Mouse (Mus musculus): ENCODE measurements around the gene Cntnap2.

Cntnap2 gene

DNA sequence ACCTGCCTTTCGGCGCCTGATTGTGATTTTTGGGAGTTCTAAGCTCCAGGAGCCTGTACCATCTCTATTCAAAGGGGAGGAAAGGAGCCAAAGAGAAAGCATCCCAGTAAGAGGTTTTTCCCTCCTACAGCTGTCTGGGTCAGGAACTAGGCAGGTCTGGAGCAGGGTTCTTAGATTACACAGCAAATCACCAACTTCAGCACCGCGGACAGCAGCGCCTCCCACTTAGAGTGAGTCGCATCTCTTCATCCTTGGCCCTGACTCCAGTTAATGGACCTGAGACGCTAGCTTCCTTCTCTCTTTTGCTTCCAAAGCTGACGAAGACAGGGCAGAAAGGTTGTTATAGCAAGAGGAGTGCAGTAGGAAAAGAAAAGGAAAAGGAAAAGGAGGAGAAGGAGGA lies at the start of gene Cntnap2:
Cntnap2 (plus strand) TSS at position 267 of the 400 bp plus-strand sequence.
- no peak for DNase-seq (ENCODE audit: low read depth, low spot score)

GRCm38 (mm10) chr6:45026011-45026682 lies 33.0 kb upstream of the Cntnap2 start:
- DNase-seq (ENCODE audit: low read depth, low spot score) = no peak

DNA sequence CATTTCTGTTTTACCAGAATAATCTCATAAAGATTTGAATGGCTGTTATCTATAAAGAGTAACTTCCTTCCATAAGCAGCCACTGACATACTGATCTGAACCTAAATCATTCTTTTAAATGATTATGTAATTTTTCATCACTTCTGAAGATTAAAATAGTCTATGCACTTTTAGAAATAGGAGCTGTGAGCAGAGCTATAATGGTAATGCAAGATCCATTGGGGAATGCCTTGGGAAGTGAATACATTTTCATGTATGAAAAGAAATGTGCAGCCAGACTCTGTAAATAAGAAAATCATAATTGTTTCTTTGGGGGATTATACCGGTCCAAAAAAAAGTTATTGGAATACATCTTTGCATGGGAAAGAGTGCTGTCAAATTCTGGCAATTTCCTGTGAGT lies 19.7 kb upstream of the Cntnap2 start:
- DNase-seq (ENCODE audit: low read depth, low spot score) = no peak

- DNase-seq (ENCODE audit: low read depth, low spot score) = no peak
Observed at GRCm38 (mm10) chr6:45059556-45060471, 657 bp downstream of the Cntnap2 start.

- DNase-seq (ENCODE audit: low read depth, low spot score) = no peak
Observed at GRCm38 (mm10) chr6:45062214-45062997, 3.2 kb downstream of the Cntnap2 start.

DNA sequence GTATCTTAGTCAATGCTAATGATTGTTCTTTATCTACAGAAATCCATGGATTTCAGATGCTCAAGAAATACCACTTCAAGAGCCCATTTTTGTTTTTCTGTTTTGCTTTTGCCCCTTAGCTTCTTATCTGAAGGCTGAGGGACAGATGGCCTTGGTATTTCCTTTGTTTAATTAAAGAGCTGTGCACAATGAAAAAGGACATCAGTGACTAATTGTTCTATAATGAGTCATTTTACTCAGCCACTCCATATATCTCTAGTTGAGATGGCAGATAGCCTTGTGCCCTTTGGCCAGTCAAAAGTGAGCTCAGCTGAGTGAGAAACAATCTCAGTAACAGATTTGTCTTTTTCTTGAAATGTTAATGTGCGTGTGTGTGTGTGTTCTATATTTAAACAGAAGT lies 29.1 kb downstream of the Cntnap2 start:
- DNase-seq (ENCODE audit: low read depth, low spot score) = no peak

DNA sequence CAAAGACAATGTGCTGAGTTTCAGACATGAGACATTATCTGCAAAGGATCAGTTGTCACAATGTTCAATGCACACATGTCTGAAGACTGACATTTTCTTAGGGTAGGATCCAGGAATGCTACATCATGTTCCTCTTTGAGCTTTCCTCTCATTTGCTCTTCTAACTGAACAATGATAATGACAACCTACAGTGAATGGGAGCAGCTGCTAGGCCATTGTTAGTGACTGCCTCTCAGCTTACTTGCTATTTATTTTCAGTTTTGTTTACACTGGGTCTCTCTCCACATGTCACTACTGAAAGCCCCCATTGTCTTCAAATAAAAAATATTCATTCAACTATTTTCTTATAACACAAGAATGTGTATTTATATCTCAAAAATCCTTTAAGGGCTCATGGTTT lies 54.5 kb downstream of the Cntnap2 start:
- DNase-seq (ENCODE audit: low read depth, low spot score) = no peak

DNA sequence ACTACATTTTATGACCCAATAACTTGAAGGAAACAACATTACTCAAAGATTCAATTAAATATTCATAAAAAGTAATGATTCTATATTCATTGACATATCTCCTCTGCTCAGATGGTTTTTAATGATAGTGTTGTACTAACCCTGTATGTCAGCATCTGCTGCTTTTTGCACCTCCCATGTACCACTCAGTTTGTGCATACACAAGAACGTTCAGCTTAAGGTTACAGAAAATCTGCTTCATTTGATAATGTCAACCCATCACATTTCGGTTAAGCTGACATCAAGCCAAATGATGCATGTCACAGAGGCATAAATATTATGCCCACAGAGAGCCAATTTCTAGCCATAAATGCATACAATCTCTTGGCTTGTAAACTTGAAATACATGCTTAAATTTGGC lies 85.7 kb downstream of the Cntnap2 start:
- DNase-seq (ENCODE audit: low read depth, low spot score) = no peak

DNA sequence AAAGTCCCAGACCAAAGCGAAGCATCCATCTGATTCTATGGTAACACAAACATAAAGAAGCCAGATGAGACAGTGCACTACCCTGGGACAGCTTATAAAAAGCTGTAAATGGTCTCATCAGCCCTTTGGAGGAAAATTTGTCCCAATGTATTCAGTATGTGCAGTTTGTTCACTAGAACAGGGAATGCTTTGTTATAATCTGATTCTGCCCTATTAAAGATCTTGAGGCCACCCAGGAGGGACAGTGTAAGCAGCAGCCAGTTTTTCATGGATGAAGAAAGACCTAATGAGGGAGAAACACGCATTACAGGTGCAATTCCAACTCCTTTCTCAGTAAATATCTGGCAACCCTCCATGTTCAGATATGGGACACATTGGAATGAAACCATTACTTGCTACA lies 145.9 kb downstream of the Cntnap2 start:
- DNase-seq (ENCODE audit: low read depth, low spot score) = no peak

DNA sequence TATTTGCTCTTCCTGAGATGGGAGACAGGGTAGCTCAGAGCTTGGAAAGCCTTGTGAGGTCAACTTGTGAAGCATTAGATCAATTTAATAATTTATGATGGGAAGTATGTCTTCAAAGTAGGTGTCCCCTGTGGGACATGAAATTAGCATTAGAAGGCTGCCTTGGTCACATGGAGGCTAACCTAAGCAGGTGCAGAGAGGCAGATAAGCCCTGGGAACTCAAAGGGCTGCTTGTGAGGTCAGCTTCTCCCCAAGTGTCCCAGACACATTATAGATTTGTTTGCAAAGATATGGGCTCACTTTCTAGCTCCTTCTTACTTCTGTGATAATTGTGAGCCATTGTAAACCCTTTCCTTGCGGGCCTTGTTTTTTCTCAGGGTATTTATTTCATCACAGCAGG lies 155.2 kb downstream of the Cntnap2 start:
- no peak for DNase-seq (ENCODE audit: low read depth, low spot score)

- DNase-seq (ENCODE audit: low read depth, low spot score) = no peak
Observed at GRCm38 (mm10) chr6:45229002-45229401, 169.8 kb downstream of the Cntnap2 start.

DNA sequence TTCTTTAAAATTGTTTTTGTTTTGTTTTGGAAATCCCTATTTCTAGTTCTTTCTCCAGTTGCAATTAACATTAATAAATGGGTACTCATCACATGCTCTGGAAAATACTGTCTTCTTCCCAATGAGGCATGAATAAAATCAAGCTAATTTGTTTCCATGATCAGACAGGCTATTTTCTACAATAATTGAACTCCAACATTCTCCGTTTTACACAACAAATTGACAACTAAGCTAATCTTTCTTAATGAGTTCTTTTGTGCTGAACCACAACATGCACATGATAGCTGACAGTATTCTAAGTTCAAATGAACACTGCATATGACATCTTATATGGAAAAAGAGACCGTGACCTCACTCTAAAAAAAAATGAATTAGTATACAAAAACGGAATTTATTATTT lies 173.4 kb downstream of the Cntnap2 start:
- no peak for DNase-seq (ENCODE audit: low read depth, low spot score)

DNA sequence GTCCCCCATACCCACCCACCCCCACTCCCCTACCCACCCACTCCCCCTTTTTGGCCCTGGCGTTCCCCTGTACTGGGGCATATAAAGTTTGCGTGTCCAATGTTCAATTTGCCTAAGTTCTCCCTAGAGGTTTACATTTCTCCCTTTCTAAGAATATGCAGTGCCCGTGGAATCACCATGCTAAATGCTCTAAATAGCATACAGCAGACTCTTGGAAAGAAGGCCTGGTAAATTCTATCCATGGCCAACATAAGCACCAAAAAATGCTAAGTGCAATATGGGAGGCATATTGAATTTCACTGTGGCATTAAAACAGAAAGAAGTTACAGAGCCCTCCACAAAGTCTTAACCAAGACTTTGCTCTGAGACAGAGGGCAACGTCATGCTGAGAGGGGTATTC lies 177.4 kb downstream of the Cntnap2 start:
- DNase-seq (ENCODE audit: low read depth, low spot score) = no peak

DNA sequence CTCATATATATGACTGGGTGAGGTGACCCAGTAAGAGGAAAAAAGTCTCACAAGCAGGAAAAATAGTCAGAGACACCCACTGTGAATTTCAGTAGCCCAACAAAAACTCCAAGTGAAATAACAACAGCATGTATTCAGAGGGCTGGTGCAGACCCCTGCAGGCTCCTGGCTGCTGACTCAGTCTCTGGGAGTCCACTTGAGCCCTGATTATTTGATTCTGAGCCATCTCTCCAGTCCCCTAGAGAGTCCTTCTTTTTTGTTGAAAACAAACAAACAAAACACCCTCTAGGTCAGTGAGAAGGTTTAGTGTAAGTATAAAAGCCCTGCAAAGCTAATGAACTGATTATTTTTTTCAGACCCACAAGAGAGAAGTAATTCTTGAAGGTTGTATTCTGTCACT lies 179.0 kb downstream of the Cntnap2 start:
- no peak for DNase-seq (ENCODE audit: low read depth, low spot score)

- no peak for DNase-seq (ENCODE audit: low read depth, low spot score)
Observed at GRCm38 (mm10) chr6:45241218-45241617, 182.1 kb downstream of the Cntnap2 start.

- DNase-seq (ENCODE audit: low read depth, low spot score) = no peak
Observed at GRCm38 (mm10) chr6:45244680-45245079, 185.5 kb downstream of the Cntnap2 start.

DNA sequence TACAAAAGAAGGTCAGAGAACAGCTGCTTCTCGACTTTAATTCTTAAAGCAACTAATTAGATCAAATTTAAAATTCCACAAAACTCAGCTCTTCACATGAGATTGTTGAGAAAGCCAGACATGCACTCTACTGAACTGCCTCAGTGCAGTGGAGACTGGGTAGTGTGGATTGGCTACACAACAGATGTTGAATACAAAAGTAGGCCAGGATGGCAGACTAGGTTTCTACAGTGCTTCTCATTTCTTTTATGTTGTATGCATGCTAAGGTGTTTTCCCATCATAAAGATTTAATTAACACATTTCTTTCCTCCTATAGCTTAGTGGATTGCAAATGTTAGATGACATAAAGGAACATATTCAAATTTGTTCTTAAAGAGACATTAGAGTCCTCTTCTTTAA lies 198.9 kb downstream of the Cntnap2 start:
- DNase-seq (ENCODE audit: low read depth, low spot score) = no peak

DNA sequence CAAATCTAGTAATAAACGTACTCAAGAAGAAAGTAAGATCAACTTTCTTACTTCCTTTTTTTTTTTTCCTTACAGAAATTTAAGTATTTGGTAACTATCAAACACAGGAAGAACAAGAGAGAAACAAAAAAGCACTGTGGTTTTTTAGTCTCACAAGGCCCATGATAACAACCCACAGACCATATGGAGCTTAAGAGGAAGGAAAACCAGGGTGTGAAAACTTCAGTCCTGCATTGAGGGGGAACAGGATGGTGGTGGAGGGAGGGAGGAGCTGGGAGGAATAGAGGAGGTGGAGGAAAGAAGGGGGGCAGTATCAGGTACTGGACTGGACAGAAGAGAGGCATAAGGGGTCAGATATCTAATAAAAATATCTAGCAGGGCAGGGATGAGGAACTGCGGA lies 212.4 kb downstream of the Cntnap2 start:
- no peak for DNase-seq (ENCODE audit: low read depth, low spot score)

DNA sequence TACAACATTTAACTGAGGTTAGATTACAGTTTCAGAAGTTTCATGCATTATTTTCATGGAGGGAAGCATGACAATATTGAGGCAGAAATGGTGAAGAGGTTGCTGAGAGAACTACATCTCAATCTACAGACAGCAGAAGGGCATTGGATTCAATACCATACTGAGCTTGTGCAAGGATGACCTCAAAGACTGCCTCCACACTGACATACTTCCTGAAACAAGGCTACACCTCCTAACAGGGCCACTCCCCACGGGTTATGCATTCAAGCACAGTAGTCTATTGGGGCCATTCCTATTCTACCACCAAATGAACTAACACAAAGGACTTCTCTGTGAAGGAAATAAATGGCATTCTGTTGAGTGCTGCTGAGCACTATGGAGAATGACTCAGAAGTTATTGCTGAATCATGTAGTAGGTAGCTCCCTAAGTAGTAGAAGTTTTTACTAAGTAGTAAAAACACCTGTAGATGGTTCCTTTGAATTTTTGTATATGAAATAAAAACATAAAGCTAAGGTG lies 214.2 kb downstream of the Cntnap2 start:
- DNase-seq (ENCODE audit: low read depth, low spot score) = no peak

- no peak for DNase-seq (ENCODE audit: low read depth, low spot score)
Observed at GRCm38 (mm10) chr6:45290154-45290553, 231.0 kb downstream of the Cntnap2 start.

- DNase-seq (ENCODE audit: low read depth, low spot score) = no peak
Observed at GRCm38 (mm10) chr6:45317455-45317854, 258.3 kb downstream of the Cntnap2 start.

DNA sequence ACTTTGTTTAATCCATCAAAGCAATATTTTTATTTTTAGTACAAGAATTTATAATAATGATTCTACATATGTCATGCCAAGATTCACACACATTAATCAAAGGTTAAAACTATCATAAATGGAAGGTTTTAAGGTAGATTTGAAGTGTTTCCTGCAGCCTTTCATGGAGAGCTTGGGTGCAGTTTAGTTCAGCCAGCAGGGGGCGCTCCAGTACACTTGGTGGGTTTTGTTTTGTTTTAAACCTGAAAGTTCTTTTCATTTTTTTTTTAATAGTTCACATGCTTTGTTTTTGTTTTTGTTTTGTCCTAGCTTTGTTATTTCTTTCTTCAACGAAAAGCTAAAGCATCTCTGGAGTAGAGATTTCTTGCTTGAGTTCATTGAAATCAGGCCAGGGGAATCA lies 264.3 kb downstream of the Cntnap2 start:
- DNase-seq (ENCODE audit: low read depth, low spot score) = no peak

Data from c-Kit-negative CD71-positive TER-119-positive erythroid progenitor cells, embryonic 14.5 days (primary cell).